9 mouse cellular contexts compared by ENCODE assay signal in the genomic region with DNA sequence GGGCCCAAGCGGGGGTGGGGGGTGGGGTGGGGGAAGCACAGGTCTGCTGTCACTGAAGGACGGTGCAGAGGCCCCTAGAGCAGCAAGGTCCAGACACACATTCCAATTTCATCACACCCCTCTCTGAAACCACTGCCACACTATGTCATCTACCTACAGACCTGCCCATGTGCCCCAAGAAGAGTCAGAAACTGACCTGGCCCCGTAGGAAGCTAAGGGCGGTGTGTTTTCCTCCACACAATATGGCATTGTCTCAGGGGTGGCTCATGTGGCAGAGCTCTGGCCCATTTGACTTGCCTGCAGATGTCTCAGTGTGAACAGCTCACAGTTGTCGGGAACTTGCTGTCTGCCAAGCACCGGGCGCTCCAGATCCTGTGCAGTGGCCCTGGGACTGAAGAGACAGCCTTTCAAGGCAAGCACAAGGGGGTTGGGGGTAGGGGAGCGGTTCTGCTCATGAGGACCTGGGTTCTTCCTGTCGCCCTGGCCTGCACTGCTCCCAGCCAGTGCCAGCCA. TPM values are rescaled to one million over a fixed set of nuclear protein-coding genes. Genes with fewer than 3 reads are reported as not detected.
DNase-seq lines count a peak whose midpoint lies in the region; ATAC-seq and TF ChIP-seq lines count a peak whose summit lies in the region.
"Had no signal": no experiment of that assay in that cellular context is flagged by ENCODE, and none has a peak within 500 bp of the region (broad histone marks: within the 10 kb centered on the region; RNA-seq: fewer than 3 reads in every experiment).

No protein-coding gene starts in this region.

- WGBS in hindbrain, embryonic 13.5 days = 35% methylated on average over 9 of the region's 9 CpGs

- intact Hi-C loops in left cerebral cortex, adult 2 months (cut with DNase I) = no loop called here

- no peaks in the 10 kb centered on the region for H3K9me3 ChIP-seq in hindbrain, embryonic 13.5 days

- H3K9ac ChIP-seq in hindbrain, embryonic 13.5 days = peak overlapping the region; percentile 49

- no peak for TF ChIP-seq CTCF in left cerebral cortex, adult 2 months (IDR thresholded peaks at IDR 0.05)

- no peak overlapping the region for H3K4me3 ChIP-seq in hindbrain, embryonic 13.5 days
- H3K4me3 ChIP-seq in left cerebral cortex, adult 2 months = no peak overlapping the region

- no peak overlapping the region for H3K4me2 ChIP-seq in hindbrain, embryonic 13.5 days

- peaks cover 13% of the 10 kb centered on the region for H3K36me3 ChIP-seq in hindbrain, embryonic 13.5 days

- no peak for DNase-seq in frontal cortex, adult 2 months (ENCODE audit: extremely low spot score in 1 of 2, low spot score in 1 of 2)
- DNase-seq in urinary bladder, postnatal 25 days (ENCODE audit: low spot score) = peak; percentile 31
- DNase-seq in urinary bladder, postnatal 4 days (ENCODE audit: low spot score in 2 of 2) = no peak
- peak in 1 of 2 experiments; percentile 43 for DNase-seq in left cerebral cortex, adult 2 months (ENCODE audit: extremely low spot score in 1 of 2, low spot score in 2 of 2)
- DNase-seq in right cerebral cortex, postnatal 14 days = peak; percentile 26
- no peak for DNase-seq in spleen, adult 12 weeks (ENCODE audit: low spot score)

- peak; percentile 70 for ATAC-seq in frontal cortex, adult (ENCODE audit: low TSS enrichment)
- ATAC-seq in hindbrain, embryonic 13.5 days (ENCODE audit: low FRiP score) = peak; percentile 21

- peak overlapping the region; percentile 83 for H3K27ac ChIP-seq in hindbrain, embryonic 13.5 days
- peak overlapping the region; percentile 61; the same call in 1 of the 2 replicates for H3K27ac ChIP-seq in left cerebral cortex, adult 2 months

- peaks cover 22% of the 10 kb centered on the region for H3K4me1 ChIP-seq in hindbrain, embryonic 13.5 days (replicated peaks)

- H3K27me3 ChIP-seq in hindbrain, embryonic 13.5 days = no peaks in the 10 kb centered on the region

RNA-seq across cellular contexts. Expression of a gene that starts 18.5 kb away (rescaled TPM):
- polyA plus RNA-seq in frontal cortex, adult 2 months (2012; rRNA removed) = 21.6 and 22.3 TPM in 2 replicates
- 29.0 and 29.5 TPM in 2 replicates for polyA plus RNA-seq in hindbrain, embryonic 13.5 days (2015; fragmentation: Nextera tagmentation; extraction: Ambion mirVana)
- 10 to 100 TPM; 25.9 to 37.8 TPM for total RNA-seq in left cerebral cortex, adult 2 months (2021)

RNA-seq across cellular contexts. Expression of a gene that starts 42.0 kb away (rescaled TPM):
- polyA plus RNA-seq in frontal cortex, adult 2 months (2012; rRNA removed) = 306 and 313 TPM in 2 replicates
- 359 and 380 TPM in 2 replicates for polyA plus RNA-seq in hindbrain, embryonic 13.5 days (2015; fragmentation: Nextera tagmentation; extraction: Ambion mirVana)
- 100 to 1,000 TPM; 190 TPM for total RNA-seq in left cerebral cortex, adult 2 months (2021)

RNA-seq across cellular contexts. Expression of a gene that starts 42.2 kb away (rescaled TPM):
- 1.3 and 2.6 TPM in 2 replicates for polyA plus RNA-seq in frontal cortex, adult 2 months (2012; rRNA removed)
- 0.22 and 0.38 TPM in 2 replicates for polyA plus RNA-seq in hindbrain, embryonic 13.5 days (2015; fragmentation: Nextera tagmentation; extraction: Ambion mirVana)
- under 1 TPM; 0.44 to 0.70 TPM for total RNA-seq in left cerebral cortex, adult 2 months (2021)
- total RNA-seq: MEL had no signal

Comparison
In these comparisons a context has a peak if more than half of its experiments do, and no peak if none do; other contexts are left out.
1. DNase-seq: peak in urinary bladder, postnatal 25 days (single experiment) and right cerebral cortex, postnatal 14 days (single experiment); none in frontal cortex, adult 2 months (0 of 2), urinary bladder, postnatal 4 days (0 of 2) and spleen, adult 12 weeks (single experiment).